Mouse (Mus musculus) erythroblast, adult 5-6 weeks (primary cell): ENCODE data around the gene Gm28961. TPM values are rescaled to one million over a fixed set of nuclear protein-coding genes. Genes with fewer than 3 reads are reported as not detected.
"Not testable (repeated sequence)": the region's sequence is repeated elsewhere in the genome, so short reads cannot be mapped to it uniquely, and the experiment has no call there.

Source experiments
- ATAC-seq: replicated peaks from 2 replicates; pipeline ENCODE4 v1.8.0; 2016; ENCODE audit warnings: moderate number of reproducible peaks, mild to moderate bottlenecking, moderate TSS enrichment, inconsistent platforms; ENCODE audit not compliant: poor library complexity, low FRiP score, severe bottlenecking
- total RNA-seq, 2 experiments: library from RNA; stranded (forward) in 1 of 2; stranded (reverse) in 1 of 2; fragments of 150-400 nt in 1 of 2; fragments of 200-764, 138-1000 nt in 1 of 2; gene quantifications; 2 replicates each; pipeline versions ENCODE4 v1.2.3 to v1.2.4; 2015 to 2017; ENCODE audit warnings: low replicate concordance in 2 of 2

Gm28961 gene
- not detected in 2 replicates for total RNA-seq (2015; ENCODE audit: low replicate concordance)
- not detected in 2 replicates for total RNA-seq (2017; ENCODE audit: low replicate concordance)

DNA sequence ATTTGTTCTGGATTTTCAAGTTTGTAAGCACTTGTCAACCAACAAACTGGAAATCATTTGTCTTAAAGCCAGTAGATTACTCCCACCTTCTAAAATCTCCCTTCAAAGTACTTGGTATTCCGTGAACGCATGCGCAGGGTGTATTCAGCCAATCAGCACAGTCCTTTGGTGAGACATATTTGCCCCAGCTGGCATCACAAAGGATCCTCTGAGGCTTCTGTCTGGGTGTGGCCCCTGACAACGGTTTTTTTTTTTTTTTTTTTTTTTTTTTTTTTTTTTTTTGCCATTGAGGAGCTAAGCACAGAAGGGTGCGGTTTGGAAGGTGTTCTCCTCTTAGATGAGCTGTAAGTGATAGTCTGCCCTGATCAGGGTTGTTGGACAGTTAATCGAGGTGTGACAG lies at the start of gene Gm28961:
Gm28961 (plus strand) TSS at position 301 of the 400 bp plus-strand sequence.
- not testable (repeated sequence) for ATAC-seq

Other genes with a start within 250 kb of the Gm28961 start
- gene Gm21943, start 172.0 kb upstream of the Gm28961 start, total RNA-seq (2015; ENCODE audit: low replicate concordance), result not detected in 2 replicates
- not detected in 2 replicates for gene Gm21943, start 172.0 kb upstream of the Gm28961 start, total RNA-seq (2017; ENCODE audit: low replicate concordance)